Mouse (Mus musculus) limb, embryonic 11.5 days (tissue): ENCODE measurements around the gene Usp12. TPM values are rescaled to one million over a fixed set of nuclear protein-coding genes. Genes with fewer than 3 reads are reported as not detected.

ENCODE experiments used
- ATAC-seq: fragments of 200-750 bp; cut with Nextera tagmentation; 2 replicates; pipeline ENCODE4 v1.8.0; 2017; ENCODE audit warnings: low read depth; ENCODE audit not compliant: insufficient number of reproducible peaks, low FRiP score, low TSS enrichment
- DNase-seq: peaks from one replicate; pipeline ENCODE4 v3.0.0-alpha.2; 2015; ENCODE audit warnings: low spot score
- H3K27ac ChIP-seq: fragments of 300-500 bp; sonication (generic); replicated peaks from 2 replicates; pipeline ENCODE4 v1.5.1; 2014; ENCODE audit warnings: low read depth, mild to moderate bottlenecking, low read length
- H3K27me3 ChIP-seq: fragments of 300-500 bp; sonication (generic); 2 replicates; pipeline ENCODE4 v1.6.1; 2014; ENCODE audit warnings: mild to moderate bottlenecking, low read length, mixed read lengths; ENCODE audit not compliant: control insufficient read depth, insufficient read depth
- H3K36me3 ChIP-seq: fragments of 300-500 bp; sonication (generic); 2 replicates; pipeline ENCODE4 v1.6.1; 2014; ENCODE audit warnings: mild to moderate bottlenecking, low read length, moderate library complexity, mixed read lengths; ENCODE audit not compliant: control insufficient read depth, insufficient read depth
- H3K4me1 ChIP-seq: fragments of 300-500 bp; sonication (generic); 2 replicates; pipeline ENCODE4 v1.6.1; 2014; ENCODE audit warnings: low read length, mixed read lengths; ENCODE audit not compliant: control insufficient read depth, insufficient read depth
- H3K4me2 ChIP-seq: fragments of 300-500 bp; sonication (generic); 2 replicates; pipeline ENCODE4 v1.6.1; 2014; ENCODE audit warnings: low read depth, mild to moderate bottlenecking, moderate library complexity; ENCODE audit not compliant: severe bottlenecking
- H3K4me3 ChIP-seq: fragments of 300-500 bp; sonication (generic); 2 replicates; pipeline ENCODE4 v1.5.1; 2014; ENCODE audit warnings: low read depth, low read length
- H3K9ac ChIP-seq: fragments of 300-500 bp; sonication (generic); 2 replicates; pipeline ENCODE4 v1.6.1; 2014; ENCODE audit warnings: mild to moderate bottlenecking, low read length
- H3K9me3 ChIP-seq: fragments of 300-500 bp; sonication (generic); 2 replicates; pipeline ENCODE4 v1.6.1; 2016; ENCODE audit warnings: low read length; ENCODE audit not compliant: control insufficient read depth
- WGBS: fragments of 180-500 bp; shearing (Covaris S2); extraction: QIAGEN DNeasy Blood & Tissue Kit; methylation state at CpG from one replicate; pipeline ENCODE4 v1.1.7; 2014; 5-methylcytosine and 5-hydroxymethylcytosine counted together
- polyA plus RNA-seq: library from polyadenylated mRNA; unstranded; fragments of >200 nt; fragmentation: Nextera tagmentation; extraction: Ambion mirVana; gene quantifications from 2 replicates; pipeline ENCODE4 v1.2.1, GENCODE M21; 2014

The Usp12 gene
- polyA plus RNA-seq, result 8.6 and 10.6 TPM in 2 replicates

DNA sequence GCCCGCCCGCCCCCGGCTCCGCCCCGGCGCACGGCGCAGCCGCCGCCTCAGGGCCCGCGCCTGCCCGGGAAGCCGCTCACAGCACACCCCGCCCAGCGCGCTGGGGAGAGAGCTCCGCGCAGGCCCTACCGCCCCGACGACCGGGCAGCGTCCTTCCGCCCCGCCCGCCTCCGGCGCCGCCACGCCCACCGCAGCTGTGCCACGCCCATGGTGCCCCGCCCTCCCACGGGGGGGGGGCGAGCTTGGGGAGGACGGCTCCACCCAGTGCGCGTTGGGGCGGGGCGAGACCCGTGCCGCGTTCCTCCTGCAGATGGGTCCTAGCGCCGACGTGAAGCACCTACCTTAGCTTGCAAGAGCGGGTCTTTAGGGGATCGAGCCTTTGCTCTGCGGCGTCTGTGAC is at the start of gene Usp12:
Usp12 (minus strand) TSS at position 154 of the 400 bp plus-strand sequence.
- Histone ChIP-seq H3K27me3 (no peaks in the 10 kb centered on the region), H3K27ac (peak within 1 kb of the TSS; percentile 85), H3K36me3 (no peaks in the 10 kb centered on the region), H3K9ac (peak within 1 kb of the TSS; percentile 87), H3K4me3 (peak within 1 kb of the TSS; percentile 77), H3K4me1 (peaks cover 12% of the 10 kb centered on the region), H3K9me3 (no peaks in the 10 kb centered on the region), H3K4me2 (peak within 1 kb of the TSS; percentile 59)
- WGBS, result under 1% methylated on average over 17 of the region's 51 CpGs
- peak; percentile 99 for DNase-seq
- peak; percentile 94 for ATAC-seq

GRCm38 (mm10) chr5:146844301-146844941 is 49.6 kb upstream of the Usp12 start:
- Histone ChIP-seq H3K36me3 (no peaks in the 10 kb centered on the region; the same call in 1 of the 2 replicates), H3K9me3 (no peaks in the 10 kb centered on the region), H3K4me2 (peak overlapping the region; percentile 81), H3K4me1 (no peaks in the 10 kb centered on the region), H3K27me3 (no peaks in the 10 kb centered on the region), H3K4me3 (peak overlapping the region; percentile 68), H3K9ac (peak overlapping the region; percentile 81; the same call in 1 of the 2 replicates), H3K27ac (no peak overlapping the region)
- 16% methylated on average over 6 of the region's 6 CpGs for WGBS
- ATAC-seq (peak; percentile 15; the same call in 1 of the 2 replicates), DNase-seq (peak; percentile 33)

GRCm38 (mm10) chr5:146841996-146842395 is 47.2 kb upstream of the Usp12 start:
- Histone ChIP-seq H3K27me3 (no peaks in the 10 kb centered on the region), H3K4me2 (no peak overlapping the region), H3K4me1 (no peaks in the 10 kb centered on the region), H3K4me3 (no peak overlapping the region), H3K9ac (no peak overlapping the region), H3K9me3 (no peaks in the 10 kb centered on the region), H3K36me3 (peaks cover 2% of the 10 kb centered on the region), H3K27ac (no peak overlapping the region)
- ATAC-seq (no peak), DNase-seq (no peak)
- WGBS, result 94% methylated on average over 4 of the region's 4 CpGs

GRCm38 (mm10) chr5:146841301-146841700 is 46.5 kb upstream of the Usp12 start:
- Histone ChIP-seq H3K4me2 (no peak overlapping the region), H3K9ac (no peak overlapping the region), H3K4me1 (no peaks in the 10 kb centered on the region), H3K9me3 (no peaks in the 10 kb centered on the region), H3K36me3 (peaks cover 6% of the 10 kb centered on the region), H3K27ac (no peak overlapping the region), H3K27me3 (no peaks in the 10 kb centered on the region), H3K4me3 (no peak overlapping the region)
- WGBS, result 87% methylated on average over 5 of the region's 5 CpGs
- no peak for DNase-seq
- no peak for ATAC-seq

GRCm38 (mm10) chr5:146840422-146840821 is 45.6 kb upstream of the Usp12 start:
- DNase-seq (no peak), ATAC-seq (no peak)
- H3K27me3 ChIP-seq, result no peaks in the 10 kb centered on the region
- peaks cover 11% of the 10 kb centered on the region for H3K36me3 ChIP-seq
- no peak overlapping the region for H3K27ac ChIP-seq
- no peak overlapping the region for H3K4me3 ChIP-seq
- WGBS, result 91% methylated on average over 4 of the region's 4 CpGs
- H3K9ac ChIP-seq, result no peak overlapping the region
- no peaks in the 10 kb centered on the region for H3K4me1 ChIP-seq
- H3K4me2 ChIP-seq, result no peak overlapping the region
- H3K9me3 ChIP-seq, result no peaks in the 10 kb centered on the region

DNA sequence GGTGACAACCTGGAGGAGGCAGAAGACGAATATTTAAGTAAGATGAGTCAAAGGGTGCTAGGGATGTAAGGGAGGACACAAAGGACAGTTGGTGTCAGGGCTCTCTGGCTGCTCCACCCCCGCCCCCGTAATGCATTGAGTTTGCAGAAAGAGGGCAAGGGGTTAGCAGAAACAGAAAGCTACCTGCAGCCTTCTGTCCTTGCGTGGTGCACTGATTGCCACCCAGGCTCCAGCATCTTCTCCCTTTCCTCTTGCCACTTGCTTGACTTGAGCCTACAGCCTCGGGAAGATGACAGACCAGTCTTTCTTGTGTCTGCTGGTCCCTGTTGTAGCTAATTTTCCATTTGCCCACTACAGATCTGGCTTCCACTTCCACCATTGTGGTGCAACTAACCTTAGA is 45.0 kb upstream of the Usp12 start:
- H3K4me3 ChIP-seq, result no peak overlapping the region
- H3K4me2 ChIP-seq, result no peak overlapping the region
- no peaks in the 10 kb centered on the region for H3K27me3 ChIP-seq
- DNase-seq, result no peak
- no peaks in the 10 kb centered on the region for H3K4me1 ChIP-seq
- H3K9ac ChIP-seq, result no peak overlapping the region
- H3K9me3 ChIP-seq, result no peaks in the 10 kb centered on the region
- no peak for ATAC-seq
- 37% methylated on average over 5 of the region's 5 CpGs for WGBS
- H3K36me3 ChIP-seq, result peaks cover 11% of the 10 kb centered on the region
- H3K27ac ChIP-seq, result no peak overlapping the region

- Histone ChIP-seq H3K4me3 (no peak overlapping the region), H3K36me3 (peaks cover 11% of the 10 kb centered on the region), H3K9me3 (no peaks in the 10 kb centered on the region), H3K9ac (no peak overlapping the region), H3K4me2 (no peak overlapping the region), H3K27me3 (no peaks in the 10 kb centered on the region), H3K4me1 (0 out of 2 replicates have a peak, but pooled peaks cover 1% of the 10 kb centered on the region), H3K27ac (no peak overlapping the region)
- DNase-seq, result no peak
- ATAC-seq, result no peak
- WGBS, result 43% methylated on average over 12 of the region's 12 CpGs
Measured at GRCm38 (mm10) chr5:146838836-146839648, 44.2 kb upstream of the Usp12 start.

DNA sequence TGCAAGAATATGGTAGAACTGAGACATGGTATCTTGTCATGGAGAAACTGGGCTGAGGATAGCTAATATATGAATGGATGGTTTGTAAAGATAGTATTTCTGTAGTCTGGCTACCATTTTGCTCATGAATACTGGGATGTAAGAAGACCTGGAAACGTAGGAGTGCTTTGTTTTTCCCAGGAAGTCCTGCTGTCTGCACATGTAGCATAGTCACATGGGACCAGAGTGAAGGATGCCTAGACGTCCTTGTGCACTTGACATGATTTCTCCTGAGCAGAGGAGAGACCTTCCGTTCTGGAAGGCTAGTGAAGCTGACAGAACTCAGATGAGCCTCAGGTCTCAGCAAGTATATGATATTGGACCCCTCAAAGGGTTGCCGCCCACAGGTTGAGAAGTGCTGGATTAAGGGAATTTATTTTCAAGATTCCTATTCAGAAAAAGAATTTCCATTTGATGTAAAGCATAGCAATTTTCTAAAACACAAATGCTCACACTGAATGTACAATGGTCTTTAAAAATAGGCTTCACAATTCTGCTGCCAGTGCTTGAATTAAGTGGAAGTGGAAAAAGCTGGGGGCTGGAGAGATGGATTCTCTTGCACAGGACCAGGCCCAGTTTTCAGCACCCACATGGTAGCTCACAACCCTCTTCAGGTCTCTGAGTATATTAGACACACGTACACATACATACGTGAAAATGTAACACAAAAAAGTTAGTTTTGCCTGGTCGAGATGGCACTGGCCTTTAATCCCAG is 43.3 kb upstream of the Usp12 start:
- Histone ChIP-seq H3K9me3 (no peaks in the 10 kb centered on the region), H3K9ac (no peak overlapping the region), H3K4me1 (0 out of 2 replicates have a peak, but pooled peaks cover 3% of the 10 kb centered on the region), H3K4me3 (no peak overlapping the region), H3K27ac (no peak overlapping the region), H3K36me3 (peaks cover 11% of the 10 kb centered on the region), H3K4me2 (no peak overlapping the region), H3K27me3 (no peaks in the 10 kb centered on the region)
- DNase-seq, result no peak
- ATAC-seq, result no peak
- 70% methylated on average over 7 of the region's 7 CpGs for WGBS
